Mouse (Mus musculus) stomach, postnatal 0 days (tissue): ENCODE measurements around the gene 2510009E07Rik. TPM values are rescaled to one million over a fixed set of nuclear protein-coding genes. Genes with fewer than 3 reads are reported as not detected.

ENCODE experiments used
- ATAC-seq: fragments of 200-750 bp; cut with Nextera tagmentation; 2 replicates; pipeline ENCODE4 v1.8.0; 2017; ENCODE audit not compliant: low FRiP score, low TSS enrichment
- DNase-seq: peaks from one replicate; pipeline ENCODE4 v3.0.0-alpha.2; 2016; ENCODE audit warnings: low spot score
- H3K27ac ChIP-seq: fragments of 300-500 bp; sonication (generic); replicated peaks from 2 replicates; pipeline ENCODE4 v1.5.1; 2014; ENCODE audit warnings: mild to moderate bottlenecking, control low read depth
- H3K27me3 ChIP-seq: fragments of 300-500 bp; sonication (generic); 2 replicates; pipeline ENCODE4 v1.6.1; 2014; ENCODE audit warnings: low read length; ENCODE audit not compliant: control insufficient read depth, insufficient read depth
- H3K36me3 ChIP-seq: fragments of 300-500 bp; sonication (generic); 2 replicates; pipeline ENCODE4 v1.6.1; 2014; ENCODE audit warnings: low read length, mixed read lengths; ENCODE audit not compliant: control insufficient read depth, insufficient read depth
- H3K4me1 ChIP-seq: fragments of 300-500 bp; sonication (generic); replicated peaks from 2 replicates; pipeline ENCODE4 v1.6.1; 2014; ENCODE audit warnings: antibody characterized with exemption; ENCODE audit not compliant: control insufficient read depth, insufficient read depth
- H3K4me2 ChIP-seq: fragments of 300-500 bp; sonication (generic); replicated peaks from 2 replicates; pipeline ENCODE4 v1.6.1; 2014; ENCODE audit warnings: low read depth, mild to moderate bottlenecking, control low read depth, moderate library complexity
- H3K4me3 ChIP-seq: fragments of 300-500 bp; sonication (generic); 2 replicates; pipeline ENCODE4 v1.5.1; 2014; ENCODE audit warnings: low read depth, low read length, control low read depth
- H3K9ac ChIP-seq: fragments of 300-500 bp; sonication (generic); 2 replicates; pipeline ENCODE4 v1.6.1; 2014; ENCODE audit warnings: mild to moderate bottlenecking, low read length, control low read depth, mixed read lengths
- H3K9me3 ChIP-seq: fragments of 300-500 bp; sonication (generic); 2 replicates; pipeline ENCODE4 v1.6.1; 2016; ENCODE audit warnings: low read length; ENCODE audit not compliant: control insufficient read depth
- CTCF ChIP-seq: IDR thresholded peaks from 2 replicates; pipeline ENCODE4 v1.5.1; 2016; ENCODE audit warnings: antibody characterized with exemption, low read depth, mild to moderate bottlenecking, moderate library complexity
- EP300 ChIP-seq: optimal IDR thresholded peaks from 2 replicates; pipeline ENCODE3; 2016; ENCODE audit warnings: antibody characterized with exemption
- WGBS: fragments of 180-500 bp; shearing (Covaris S2); extraction: QIAGEN DNeasy Blood & Tissue Kit; methylation state at CpG from one replicate; pipeline ENCODE4 v1.1.7; 2014; 5-methylcytosine and 5-hydroxymethylcytosine counted together
- polyA plus RNA-seq: library from polyadenylated mRNA; unstranded; fragments of >200 nt; fragmentation: Nextera tagmentation; extraction: Ambion mirVana; gene quantifications from 2 replicates; pipeline ENCODE4 v1.2.1, GENCODE M21; 2015

Gene 2510009E07Rik
- polyA plus RNA-seq, 1 experiment from 2014 or later: 9.6 TPM

DNA sequence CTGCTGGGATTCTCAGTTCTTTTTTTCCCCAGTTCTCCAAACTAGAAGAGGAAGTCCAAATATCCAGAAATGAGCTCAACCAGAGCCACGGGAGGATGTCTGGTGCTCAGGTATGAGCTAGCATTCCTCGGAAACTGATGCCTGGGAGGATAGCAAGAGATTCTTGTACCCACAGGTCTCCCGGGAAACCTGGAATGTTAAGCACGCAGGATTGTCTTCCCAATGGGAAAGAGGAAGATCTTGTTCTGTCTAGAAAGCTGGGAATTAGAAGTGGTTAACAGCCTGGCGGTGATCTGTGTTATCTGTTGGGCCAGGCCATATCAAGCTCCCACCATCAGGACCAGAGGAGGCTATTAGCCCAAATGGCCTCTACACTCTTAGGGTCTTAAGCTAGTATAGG, 10.2 kb upstream of the 2510009E07Rik start:
- no peak overlapping the region for H3K9ac ChIP-seq
- no peak for TF ChIP-seq EP300
- TF ChIP-seq CTCF: no peak
- H3K27me3 ChIP-seq: no peaks in the 10 kb centered on the region
- no peak overlapping the region for H3K27ac ChIP-seq
- DNase-seq: no peak
- no peak for ATAC-seq
- H3K4me2 ChIP-seq: no peak overlapping the region
- H3K4me3 ChIP-seq: no peak overlapping the region
- H3K4me1 ChIP-seq: no peaks in the 10 kb centered on the region
- no peaks in the 10 kb centered on the region for H3K9me3 ChIP-seq
- H3K36me3 ChIP-seq: no peaks in the 10 kb centered on the region
- WGBS: 37% methylated on average over 5 of the region's 5 CpGs

DNA sequence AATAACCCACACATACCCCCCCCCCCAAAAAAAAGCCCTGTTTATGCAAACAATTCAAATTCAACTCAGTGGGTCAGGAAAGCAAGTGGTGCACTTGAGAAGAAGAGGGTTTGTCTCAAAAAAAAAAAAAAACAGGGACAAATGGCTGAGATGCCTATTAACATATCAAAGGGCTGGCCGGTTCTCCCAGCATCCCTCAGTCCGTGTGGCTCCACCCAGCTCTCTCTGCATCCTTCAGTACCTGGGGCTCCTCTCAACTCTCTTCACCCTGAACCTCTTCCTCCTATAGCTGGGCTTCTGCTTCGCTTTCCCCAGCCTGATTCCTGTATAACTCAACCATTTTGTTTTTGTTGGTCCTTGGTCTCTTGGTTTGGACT, 7.8 kb upstream of the 2510009E07Rik start:
- DNase-seq (no peak), ATAC-seq (no peak)
- H3K27ac ChIP-seq: no peak overlapping the region
- H3K9me3 ChIP-seq: no peaks in the 10 kb centered on the region
- no peak overlapping the region for H3K9ac ChIP-seq
- no peak overlapping the region for H3K4me2 ChIP-seq
- H3K36me3 ChIP-seq: no peaks in the 10 kb centered on the region
- no peaks in the 10 kb centered on the region for H3K4me1 ChIP-seq
- 23% methylated on average over 3 of the region's 3 CpGs for WGBS
- TF ChIP-seq EP300 (no peak), CTCF (no peak)
- H3K27me3 ChIP-seq: no peaks in the 10 kb centered on the region
- H3K4me3 ChIP-seq: no peak overlapping the region

DNA sequence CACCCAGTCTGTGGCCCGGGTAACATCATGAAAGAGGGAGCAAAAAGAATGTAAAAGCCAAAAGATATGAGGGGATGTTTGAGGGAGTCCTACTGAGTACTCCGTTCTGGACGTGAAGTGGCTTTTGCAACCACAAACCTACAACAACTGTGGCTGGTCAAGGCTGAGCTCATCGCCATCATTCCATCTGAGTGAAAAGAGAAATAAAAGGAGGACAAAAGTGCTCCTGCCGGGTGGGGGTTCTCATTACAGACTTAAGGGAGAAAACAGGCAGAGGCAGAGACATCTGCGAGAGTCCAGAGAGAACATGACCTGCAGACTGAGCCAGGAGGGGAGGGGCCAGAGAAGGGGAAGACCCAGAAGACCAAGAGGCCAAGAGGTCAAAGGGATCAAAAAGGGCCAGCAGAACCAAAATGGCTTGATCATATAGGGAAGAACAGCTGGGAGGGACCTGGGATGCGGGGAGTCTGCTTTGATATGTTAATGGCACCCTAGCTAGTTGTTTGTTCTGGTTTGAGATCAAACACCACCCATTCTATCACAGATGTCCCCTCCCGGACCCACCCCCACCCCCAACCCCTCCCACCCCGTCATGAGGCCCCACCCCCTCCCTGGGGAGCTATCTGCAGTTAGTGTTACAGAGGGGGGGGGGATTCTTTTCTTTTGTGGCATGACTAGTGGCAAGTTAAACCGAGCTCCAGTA, 7.3 kb upstream of the 2510009E07Rik start:
- H3K4me2 ChIP-seq: no peak overlapping the region
- no peaks in the 10 kb centered on the region for H3K36me3 ChIP-seq
- WGBS: 42% methylated on average over 10 of the region's 10 CpGs
- DNase-seq (no peak), ATAC-seq (no peak)
- no peak overlapping the region for H3K9ac ChIP-seq
- no peaks in the 10 kb centered on the region for H3K9me3 ChIP-seq
- TF ChIP-seq EP300 (no peak), CTCF (no peak)
- H3K4me3 ChIP-seq: no peak overlapping the region
- H3K27ac ChIP-seq: no peak overlapping the region
- no peaks in the 10 kb centered on the region for H3K4me1 ChIP-seq
- no peaks in the 10 kb centered on the region for H3K27me3 ChIP-seq

DNA sequence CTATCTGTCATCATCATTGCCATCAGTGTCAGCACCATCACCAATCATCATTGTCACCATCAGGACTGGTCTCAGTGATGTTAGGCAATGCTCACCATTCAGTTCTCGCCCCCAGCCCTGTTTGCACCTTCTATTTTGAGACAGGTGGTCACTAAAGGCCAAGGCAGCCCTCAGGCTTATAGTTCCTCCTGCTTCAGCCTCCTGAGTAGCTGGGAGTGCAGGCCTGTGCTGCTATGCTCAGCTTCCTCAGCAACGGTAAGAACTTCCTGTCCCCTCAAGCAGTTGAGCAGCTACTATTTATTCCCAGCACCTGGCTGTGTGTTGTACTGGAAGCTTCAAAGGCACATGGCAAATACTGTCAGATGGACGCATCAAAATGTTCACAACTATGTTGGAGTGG, 3.7 kb upstream of the 2510009E07Rik start:
- Histone ChIP-seq H3K4me2 (no peak overlapping the region), H3K4me1 (no peaks in the 10 kb centered on the region), H3K27ac (no peak overlapping the region), H3K9me3 (no peaks in the 10 kb centered on the region), H3K36me3 (no peaks in the 10 kb centered on the region), H3K27me3 (no peaks in the 10 kb centered on the region), H3K9ac (no peak overlapping the region), H3K4me3 (no peak overlapping the region)
- no peak for DNase-seq
- TF ChIP-seq CTCF: no peak
- TF ChIP-seq EP300: no peak
- ATAC-seq: no peak
- 76% methylated on average over 3 of the region's 3 CpGs for WGBS

DNA sequence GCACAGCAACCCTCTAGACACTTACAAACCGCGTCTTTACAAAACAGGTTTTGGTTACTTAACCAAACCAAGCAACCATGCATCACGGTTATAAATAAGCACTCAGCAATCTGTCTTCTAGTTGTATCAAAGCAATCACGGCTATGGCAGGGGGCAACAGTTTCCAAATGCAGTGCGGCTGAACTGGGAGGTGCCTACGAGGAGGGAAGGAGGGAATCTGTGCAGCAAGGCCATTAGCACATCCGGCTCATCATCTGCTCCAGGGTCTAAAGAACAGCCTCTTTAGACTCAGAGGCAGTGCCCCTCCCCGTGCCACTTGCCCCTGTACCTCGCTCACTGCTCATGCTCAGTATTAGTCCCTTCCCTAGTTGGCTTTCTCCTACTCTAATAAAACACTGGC, 2.5 kb upstream of the 2510009E07Rik start:
- H3K36me3 ChIP-seq: no peaks in the 10 kb centered on the region
- WGBS: 74% methylated on average over 9 of the region's 9 CpGs
- no peak overlapping the region for H3K4me2 ChIP-seq
- DNase-seq (no peak), ATAC-seq (no peak)
- H3K27me3 ChIP-seq: no peaks in the 10 kb centered on the region
- H3K9ac ChIP-seq: no peak overlapping the region
- no peak overlapping the region for H3K27ac ChIP-seq
- no peaks in the 10 kb centered on the region for H3K9me3 ChIP-seq
- H3K4me1 ChIP-seq: no peaks in the 10 kb centered on the region
- TF ChIP-seq EP300 (no peak), CTCF (no peak)
- H3K4me3 ChIP-seq: no peak overlapping the region

DNA sequence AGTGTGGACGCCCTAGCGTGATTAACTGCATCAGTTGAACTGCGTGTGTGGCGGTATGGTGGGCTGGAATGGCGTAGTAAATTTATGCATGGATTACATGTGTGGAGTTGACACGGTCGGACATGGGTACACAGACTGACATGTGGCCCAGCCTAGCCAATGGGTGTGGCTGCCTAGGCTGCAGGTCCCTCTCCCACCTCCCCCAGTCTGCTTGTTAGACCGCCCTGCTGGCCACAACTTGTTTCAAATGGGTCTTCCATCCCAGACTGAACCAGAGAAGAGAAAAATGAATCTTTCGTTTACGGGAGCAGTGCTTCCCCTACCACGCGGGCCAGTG, 745 bp upstream of the 2510009E07Rik start:
- Histone ChIP-seq H3K4me1 (no peaks in the 10 kb centered on the region), H3K27me3 (no peaks in the 10 kb centered on the region), H3K27ac (no peak overlapping the region), H3K9ac (peak overlapping the region; percentile 88), H3K4me3 (peak overlapping the region; percentile 86), H3K36me3 (no peaks in the 10 kb centered on the region), H3K9me3 (no peaks in the 10 kb centered on the region), H3K4me2 (peak overlapping the region; percentile 98)
- DNase-seq (peak; percentile 56), ATAC-seq (peak; percentile 72)
- TF ChIP-seq EP300 (no peak), CTCF (no peak)
- WGBS: 3% methylated on average over 12 of the region's 12 CpGs
